Mouse (Mus musculus) layer of hippocampus, adult 18-20 months (tissue): ENCODE measurements around the gene Vegfa. TPM values are rescaled to one million over a fixed set of nuclear protein-coding genes. Genes with fewer than 3 reads are reported as not detected.
"Not testable (repeated sequence)": the region's sequence is repeated elsewhere in the genome, so short reads cannot be mapped to it uniquely, and the experiment has no call there.

Experiments used
- DNase-seq, 2 experiments: peaks; one replicate each; pipeline ENCODE4 v3.0.0; 2022; ENCODE audit warnings: low spot score in 2 of 2
- total RNA-seq, 2 experiments: library from RNA; stranded (reverse); gene quantifications; 2 replicates each; pipeline ENCODE4 v1.2.3; 2021

Vegfa gene
- total RNA-seq, 2 experiments from 2014 or later = 61.8 to 68.9 TPM

DNA sequence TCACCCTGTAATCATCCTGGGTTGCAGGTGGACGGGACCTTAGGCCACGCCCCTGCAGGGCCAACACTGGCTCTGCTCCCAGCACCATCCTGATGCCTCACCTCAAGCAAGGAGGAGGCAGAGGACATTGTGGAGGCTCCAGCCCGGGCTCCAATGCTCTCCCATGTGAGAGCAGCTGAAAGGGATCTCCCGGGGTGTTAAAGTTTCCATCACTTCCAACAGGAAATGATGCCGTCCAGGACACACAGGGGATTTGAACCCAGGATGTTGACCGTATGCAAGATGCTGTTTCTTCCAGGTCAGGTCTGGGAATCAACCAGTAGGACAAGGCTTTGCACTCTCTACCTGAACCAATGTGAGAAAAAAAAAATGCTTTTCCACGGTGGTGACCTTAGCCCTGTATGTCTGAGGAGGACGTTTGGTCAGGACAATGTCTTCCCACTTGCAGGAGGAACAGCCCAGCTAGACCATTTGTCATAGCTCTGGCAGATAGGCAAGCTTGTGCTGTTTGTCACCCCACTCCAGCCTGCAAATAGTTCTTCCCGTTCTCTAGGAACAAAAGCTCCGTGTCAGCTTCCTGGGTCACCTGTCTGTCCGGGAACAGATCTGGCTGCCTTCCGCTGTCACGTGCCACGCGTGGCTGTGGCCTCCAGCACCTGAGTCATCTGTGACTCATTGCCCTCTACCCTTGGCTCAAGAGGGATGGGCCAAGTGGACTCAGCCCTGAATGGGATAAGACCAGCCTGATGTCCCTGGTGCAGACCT is 28.3 kb downstream of the Vegfa start:
- DNase-seq = no peak

GRCm38 (mm10) chr17:45999366-45999940 is 32.7 kb downstream of the Vegfa start:
- DNase-seq = no peak

DNA sequence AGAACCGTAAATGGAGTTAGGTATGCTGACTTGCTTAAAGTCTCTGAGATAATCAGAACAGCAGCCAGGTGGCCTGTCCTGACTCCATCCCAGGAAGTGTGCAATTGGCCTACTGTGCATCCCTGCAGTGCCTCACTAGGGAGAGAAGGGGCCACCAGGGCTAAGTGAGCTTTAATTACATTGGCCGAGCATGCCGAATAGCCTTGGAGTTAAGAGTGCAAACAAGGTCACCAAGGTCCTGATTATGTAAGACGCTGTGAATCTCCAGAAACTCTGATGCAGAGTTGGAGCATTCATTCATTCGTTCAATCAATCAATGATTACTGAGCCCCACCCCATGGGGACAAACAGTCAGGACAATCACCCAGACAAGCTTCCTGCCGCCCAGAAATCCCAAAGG is 33.8 kb downstream of the Vegfa start:
- DNase-seq = no peak

- DNase-seq = no peak
These were observed 35.2 kb downstream of the Vegfa start for GRCm38 (mm10) chr17:45996921-45997444.

GRCm38 (mm10) chr17:45994281-45994817 is 37.8 kb downstream of the Vegfa start:
- DNase-seq = no peak

DNA sequence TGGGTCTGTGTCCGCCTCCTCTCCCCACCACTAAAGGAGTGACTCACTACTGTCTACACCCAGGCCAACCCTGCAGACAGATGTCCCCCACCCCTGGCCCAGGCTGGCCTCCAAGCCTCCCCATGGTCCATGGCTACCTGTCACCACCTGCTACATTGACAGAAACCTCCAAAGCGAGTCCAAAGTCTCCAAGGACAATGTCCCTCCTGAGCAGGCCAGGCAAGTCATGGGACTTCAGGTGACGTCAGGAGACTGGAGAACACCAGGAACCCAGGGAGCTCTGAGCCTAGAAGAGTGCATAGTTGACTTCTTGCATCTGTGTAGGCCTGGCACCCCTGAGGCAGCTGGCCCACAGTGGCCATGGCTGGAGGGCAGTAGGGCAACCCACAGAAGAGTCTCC is 45.3 kb downstream of the Vegfa start:
- DNase-seq = no peak

DNA sequence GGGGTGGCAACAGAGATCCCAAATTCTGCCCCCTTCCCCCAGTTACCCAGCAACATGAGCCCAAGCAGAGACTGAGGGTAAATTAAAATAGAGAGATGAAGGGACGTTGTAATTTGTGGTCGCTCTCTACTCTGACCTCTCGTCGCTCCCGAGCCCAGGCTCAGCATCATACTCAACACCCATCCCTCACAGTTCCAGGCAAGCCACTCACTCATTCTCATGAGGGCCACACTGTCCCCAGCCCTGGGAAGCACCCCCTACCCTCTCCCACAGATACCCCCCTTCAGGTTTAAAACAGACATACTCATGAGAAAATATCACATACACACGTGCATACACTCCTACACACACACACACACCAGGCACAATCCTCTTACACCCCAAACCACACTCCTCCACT is 45.8 kb downstream of the Vegfa start:
- DNase-seq = no peak

DNA sequence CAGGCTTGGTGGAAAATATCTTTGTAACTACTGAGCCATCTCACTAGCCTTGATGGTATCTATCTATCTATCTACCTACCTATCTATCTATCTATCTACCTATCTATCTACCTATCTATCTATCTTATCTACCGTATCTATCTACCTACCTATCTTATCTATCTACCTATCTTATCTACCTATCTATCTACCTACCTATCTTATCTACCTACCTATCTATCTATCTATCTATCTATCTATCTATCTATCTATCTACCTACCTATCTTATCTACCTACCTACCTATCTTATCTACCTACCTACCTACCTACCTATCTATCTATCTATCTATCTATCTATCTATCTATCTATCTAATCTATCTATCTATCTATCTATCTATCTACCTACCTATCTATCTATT is 49.0 kb downstream of the Vegfa start:
- not testable (repeated sequence) for DNase-seq

- peak in 1 of 2 experiments; percentile 6 for DNase-seq
These were observed 50.3 kb downstream of the Vegfa start for GRCm38 (mm10) chr17:45981841-45982240.

DNA sequence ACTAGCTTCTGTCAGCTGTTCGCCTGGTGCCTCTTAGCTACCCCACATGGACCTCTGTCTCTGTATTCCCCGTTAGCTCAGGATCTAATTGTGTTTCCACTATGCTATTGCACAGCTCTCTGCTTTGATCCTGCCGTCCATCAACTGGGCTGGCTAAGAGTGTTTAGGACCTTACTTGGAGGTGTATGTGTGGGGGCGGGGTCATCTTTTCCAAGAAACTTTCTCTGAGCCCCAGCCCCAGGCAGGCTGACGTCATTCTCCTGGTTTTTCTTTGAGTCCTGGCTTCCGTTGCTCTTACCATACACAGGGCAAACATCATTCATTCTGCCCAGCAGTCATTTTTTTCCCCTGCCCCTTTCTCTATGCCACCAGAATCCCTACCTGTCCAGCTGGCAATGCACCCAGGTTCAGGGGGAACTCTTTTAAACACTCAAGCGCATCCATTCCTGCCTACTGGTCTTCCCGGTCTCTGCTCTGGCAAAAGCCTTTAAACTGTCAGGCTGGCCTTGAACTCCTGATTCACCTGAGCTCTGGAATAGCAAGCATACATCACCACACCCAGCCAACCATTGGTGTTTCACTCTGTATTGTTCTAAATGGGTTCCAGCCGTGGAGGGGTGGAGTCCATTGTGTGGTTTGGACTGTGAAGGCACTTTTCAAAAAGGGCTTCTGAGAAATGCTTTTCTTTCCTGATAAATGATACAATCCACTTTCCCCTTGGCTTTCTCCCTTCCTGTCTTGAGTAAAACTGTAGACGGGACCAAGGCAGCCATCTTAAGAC is 53.0 kb downstream of the Vegfa start:
- DNase-seq = no peak

DNA sequence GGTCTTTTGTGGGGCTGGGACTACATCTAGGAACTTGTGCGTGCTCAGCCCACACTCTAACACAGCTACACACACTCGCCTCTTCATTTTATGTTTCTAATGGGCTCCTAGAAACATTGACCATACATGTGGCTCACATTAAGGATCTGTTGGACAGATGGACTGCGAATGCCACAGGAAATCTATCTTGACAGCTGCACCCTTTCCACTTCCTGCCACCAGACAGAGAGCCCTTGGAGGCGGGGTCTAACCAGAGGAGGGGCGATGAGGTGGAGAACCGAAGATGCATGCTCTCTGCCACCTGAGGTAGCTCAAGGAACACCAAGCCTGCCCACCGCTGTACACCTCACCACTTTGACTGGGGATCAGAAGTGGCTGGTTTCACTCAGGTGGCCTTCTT is 57.7 kb downstream of the Vegfa start:
- DNase-seq = no peak

DNA sequence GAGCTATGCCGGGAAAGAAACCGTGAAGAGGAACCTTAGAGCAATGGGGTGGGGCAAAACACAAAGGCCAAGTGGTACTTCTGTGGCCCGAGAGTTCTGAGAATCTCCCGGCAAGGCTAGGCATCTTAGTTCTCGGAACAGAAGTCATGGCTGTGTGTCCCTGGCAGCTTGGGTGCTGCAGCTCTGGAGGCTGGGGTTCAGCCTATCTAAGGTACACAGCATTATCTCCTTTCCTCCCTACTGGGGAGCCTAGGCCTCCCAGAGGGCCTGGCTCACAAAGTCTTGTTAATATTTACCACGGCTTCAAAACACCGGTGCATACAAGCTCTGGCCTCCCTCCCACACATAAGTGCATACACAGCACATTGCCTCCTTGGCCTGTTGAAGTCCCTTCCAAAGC is 59.0 kb downstream of the Vegfa start:
- DNase-seq = no peak

GRCm38 (mm10) chr17:45972405-45972804 is 59.8 kb downstream of the Vegfa start:
- no peak for DNase-seq

DNA sequence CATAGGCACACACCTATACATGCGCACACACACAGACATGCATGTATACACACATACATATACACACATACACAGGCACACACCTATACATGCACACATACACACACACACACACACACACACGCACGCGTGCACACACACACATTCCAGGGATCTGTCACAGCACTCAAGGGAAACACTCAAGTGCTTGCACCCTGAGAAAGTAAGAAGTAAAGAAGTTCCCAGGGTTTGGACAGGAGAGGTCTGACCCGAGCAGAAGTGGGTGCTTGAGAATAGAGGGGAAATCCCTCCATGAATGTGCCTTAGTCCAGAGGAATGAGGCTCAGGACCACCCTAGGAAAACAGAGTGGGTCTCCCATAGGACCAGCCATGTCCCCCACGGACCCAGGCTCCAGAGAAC is 60.4 kb downstream of the Vegfa start:
- no peak for DNase-seq

DNA sequence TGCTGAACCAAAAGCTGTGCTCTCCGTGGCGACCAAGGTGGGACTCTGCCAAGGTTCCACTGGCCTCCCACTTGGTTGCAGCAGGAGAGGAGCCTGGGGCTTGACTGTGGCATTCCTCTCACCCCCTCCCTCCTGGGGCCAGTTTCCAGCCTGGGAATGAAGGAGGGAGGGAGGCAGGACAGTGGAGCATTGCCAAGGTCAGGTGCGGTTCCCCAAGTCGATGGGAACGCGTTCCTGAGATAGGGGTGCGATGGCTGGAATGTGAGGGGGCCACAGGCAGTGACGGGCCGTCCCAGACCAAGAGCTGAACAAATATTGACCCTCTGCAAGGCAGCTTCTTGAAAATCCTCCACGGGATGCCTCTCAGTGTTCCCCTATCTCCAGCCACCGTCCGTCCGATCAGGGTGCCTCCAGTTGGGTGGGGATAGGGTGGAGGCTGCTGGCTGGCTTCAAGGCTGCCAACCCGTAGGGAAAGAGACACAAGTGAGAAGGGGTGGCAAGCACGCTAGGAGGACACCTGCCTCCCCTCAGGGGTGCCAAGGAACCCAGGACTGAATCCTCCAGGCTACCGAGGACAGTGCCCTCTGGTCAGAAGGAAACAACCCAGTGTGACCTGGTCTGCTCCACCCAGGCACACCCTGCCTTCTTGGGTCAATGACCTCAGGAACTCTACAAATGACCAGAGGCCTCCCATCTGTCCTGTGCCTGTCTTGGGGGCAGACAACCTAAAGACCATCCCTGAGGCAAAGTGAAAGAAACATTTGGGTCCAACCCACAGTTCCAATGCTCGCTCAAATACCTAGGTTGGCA is 61.2 kb downstream of the Vegfa start:
- no peak for DNase-seq

DNA sequence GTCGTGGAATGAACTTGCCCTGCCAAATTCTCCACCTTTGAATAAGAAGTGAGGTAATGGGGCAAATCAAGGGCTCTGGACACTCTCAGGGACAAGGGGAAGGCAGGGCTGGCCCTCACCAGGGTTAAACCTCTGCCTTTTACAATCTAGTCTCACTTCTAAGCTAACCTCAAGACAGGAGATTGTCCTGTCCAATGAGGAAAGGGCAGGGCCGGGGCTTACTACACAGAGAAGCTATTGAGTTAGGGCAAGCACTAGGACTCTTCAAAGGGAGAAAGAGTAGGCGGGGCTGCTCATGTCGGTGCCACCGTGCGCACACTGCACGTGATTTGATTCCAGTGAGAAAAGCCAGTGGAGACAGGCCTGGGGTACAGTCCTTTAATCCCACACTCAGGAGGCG is 62.6 kb downstream of the Vegfa start:
- no peak for DNase-seq

GRCm38 (mm10) chr17:45968341-45968740 is 63.8 kb downstream of the Vegfa start:
- DNase-seq = no peak
